Mouse (Mus musculus): Measurements from ENCODE around the gene 5730480H06Rik. TPM values are rescaled to one million over a fixed set of nuclear protein-coding genes. Genes with fewer than 3 reads are reported as not detected.

Gene 5730480H06Rik
- total RNA-seq, 2 experiments from 2014 or later, result 10.7 to 37.8 TPM

DNA sequence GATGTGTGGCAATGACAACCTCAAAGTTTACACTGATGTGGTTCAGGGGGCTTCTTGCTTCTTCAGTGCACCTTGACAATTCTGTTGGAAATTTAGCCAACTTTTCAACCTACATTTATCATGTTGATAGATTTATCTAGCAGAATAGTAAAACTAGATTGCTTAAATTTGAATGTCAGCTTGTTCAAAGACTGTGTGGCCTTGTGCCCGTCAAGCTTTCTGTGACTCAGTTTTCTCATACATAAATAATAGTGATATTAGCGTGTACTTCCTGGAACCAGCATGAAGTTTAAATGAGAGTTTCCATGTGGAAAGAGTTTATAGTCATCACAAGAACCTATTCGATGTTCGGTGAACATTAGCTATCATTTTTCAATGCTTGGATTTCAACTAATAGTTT, 84.5 kb downstream of the 5730480H06Rik start:
- no peak for ATAC-seq (replicated peaks; ENCODE audit: poor library complexity, severe bottlenecking)

- no peak for ATAC-seq (replicated peaks; ENCODE audit: poor library complexity, severe bottlenecking)
These were observed 92.0 kb downstream of the 5730480H06Rik start for GRCm38 (mm10) chr5:48419741-48420140.

GRCm38 (mm10) chr5:48421957-48422356, 94.2 kb downstream of the 5730480H06Rik start:
- ATAC-seq (replicated peaks; ENCODE audit: poor library complexity, severe bottlenecking), result no peak

DNA sequence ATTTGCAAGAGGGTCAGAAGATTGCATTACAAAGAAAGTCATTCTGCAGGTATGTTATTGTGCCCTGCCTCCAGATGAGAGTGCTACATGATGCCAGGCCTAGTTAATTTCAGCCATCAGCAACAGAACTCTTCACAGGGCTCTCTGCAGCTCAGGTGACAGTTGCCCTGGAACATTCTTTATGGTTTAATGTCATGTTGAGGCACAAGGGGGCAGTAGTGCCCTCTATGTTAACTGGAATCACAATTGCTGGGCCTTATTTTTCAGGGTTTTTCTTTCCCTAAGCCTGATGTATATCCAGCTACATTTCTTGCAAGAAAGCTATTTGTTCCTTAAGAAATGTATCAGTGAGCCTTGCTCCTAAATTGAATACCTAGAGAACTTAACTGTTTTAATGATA, 102.7 kb downstream of the 5730480H06Rik start:
- no peak for ATAC-seq (replicated peaks; ENCODE audit: poor library complexity, severe bottlenecking)

GRCm38 (mm10) chr5:48448888-48449287, 121.1 kb downstream of the 5730480H06Rik start:
- ATAC-seq (replicated peaks; ENCODE audit: poor library complexity, severe bottlenecking), result no peak

DNA sequence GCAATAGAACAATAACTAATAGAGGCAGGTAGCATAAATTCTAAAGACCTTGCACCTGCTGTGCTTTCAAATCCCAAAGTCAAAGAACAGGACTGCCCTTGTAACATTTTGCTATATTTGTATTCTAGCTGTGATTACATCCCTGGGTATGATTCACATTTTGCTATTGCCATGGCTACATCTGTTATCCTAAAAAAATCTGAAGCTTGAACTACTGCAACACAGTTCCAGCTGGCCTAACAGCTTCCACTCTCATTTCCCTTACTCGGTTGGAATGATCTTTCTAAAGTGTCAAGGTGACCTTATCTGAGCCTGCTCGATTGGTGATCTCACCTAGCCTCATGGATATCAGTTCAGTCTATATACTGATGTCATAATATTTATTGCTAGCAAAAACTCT, 132.5 kb downstream of the 5730480H06Rik start:
- ATAC-seq (replicated peaks; ENCODE audit: poor library complexity, severe bottlenecking), result no peak
